Mouse (Mus musculus): Measurements from ENCODE around the gene Spag5. TPM values are rescaled to one million over a fixed set of nuclear protein-coding genes. Genes with fewer than 3 reads are reported as not detected.
A peak's percentile ranks its signal among the peaks of the same experiment; 100 is the strongest.

The Spag5 gene
- polyA plus RNA-seq, 1 experiment: 10.2 TPM

DNA sequence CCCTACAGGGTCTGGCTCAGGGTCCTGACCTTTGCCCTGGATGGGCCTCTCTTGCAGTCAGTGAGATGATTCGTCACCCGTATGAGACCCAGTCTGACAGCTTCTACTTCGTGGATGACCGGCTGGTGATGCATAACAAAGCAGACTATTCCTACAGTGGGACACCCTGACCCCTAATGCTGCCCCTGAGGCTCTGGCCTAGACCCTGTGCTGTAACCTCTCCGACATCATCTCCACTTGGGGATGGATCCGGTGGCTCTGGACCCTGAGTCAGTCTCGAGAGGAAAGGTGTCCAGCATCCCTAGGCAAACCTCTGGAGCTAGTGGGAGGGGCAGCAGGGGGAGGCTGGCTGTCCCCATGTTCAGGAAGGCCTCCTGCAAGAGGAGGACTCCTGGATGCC is 47.1 kb downstream of the Spag5 start:
- 85% methylated on average over 7 of the region's 7 CpGs for WGBS
- TF ChIP-seq POLR2A (IDR thresholded peaks at IDR 0.05; ENCODE audit: low read depth, low read length): no peak
- Histone ChIP-seq H3K36me3 (ENCODE audit: control insufficient read depth, insufficient read depth, low read length) (no peaks in the 10 kb centered on the region), H3K4me3 (ENCODE audit: extremely low read depth, insufficient read depth, insufficient read length) (no peak overlapping the region), H3K27ac (ENCODE audit: insufficient read depth, low read length) (peak overlapping the region; percentile 75), H3K27me3 (ENCODE audit: control insufficient read depth, insufficient read depth, low read length) (no peaks in the 10 kb centered on the region), H3K4me1 (ENCODE audit: control insufficient read depth, insufficient read depth, insufficient read length) (peaks cover 57% of the 10 kb centered on the region)
- DNase-seq (ENCODE audit: low read depth in 1 of 2, low spot score in 2 of 2): no peak

DNA sequence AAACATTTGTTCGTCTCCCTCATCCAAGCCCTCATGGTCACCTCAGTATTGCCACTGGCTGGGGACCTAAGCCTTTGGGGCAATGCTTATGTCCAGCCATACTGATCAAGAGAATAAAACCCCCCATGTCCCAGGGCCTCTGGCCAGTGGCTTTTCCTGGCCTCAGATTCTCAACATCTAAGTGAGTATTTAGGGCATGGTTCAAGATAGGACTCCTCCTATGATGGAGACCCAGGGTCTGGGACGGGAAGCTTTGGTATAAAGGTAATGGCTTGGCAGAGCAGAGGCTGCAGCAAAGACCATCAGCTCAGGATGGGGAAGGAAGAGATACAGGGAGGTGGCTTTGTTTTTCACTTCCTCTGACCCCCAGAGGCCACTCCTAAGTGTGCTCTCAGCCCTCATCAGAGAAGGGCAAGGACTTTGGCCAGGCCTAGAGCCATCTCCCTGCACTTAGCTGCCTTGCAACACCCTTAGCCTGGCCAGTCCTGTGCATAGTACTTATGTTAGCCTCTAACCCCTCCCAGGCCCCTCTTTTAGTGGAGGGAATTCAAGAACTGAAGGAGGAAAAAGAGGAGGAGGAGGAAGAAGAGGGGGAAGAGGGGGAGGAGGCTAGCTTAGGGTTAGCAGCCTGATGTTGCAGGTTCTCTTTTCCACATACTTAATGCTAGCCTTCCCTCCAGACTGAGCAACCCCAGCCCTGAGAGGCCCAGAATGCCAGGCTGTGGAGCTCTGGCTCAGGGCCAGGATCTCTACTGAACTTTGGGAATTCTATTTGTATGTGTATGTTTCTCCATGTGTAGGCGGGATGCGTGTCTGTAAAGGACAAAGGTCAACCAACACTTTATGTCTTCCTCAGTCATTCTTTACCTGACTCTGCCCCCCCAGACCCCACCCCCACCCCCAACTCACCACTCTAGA is 48.4 kb downstream of the Spag5 start:
- Histone ChIP-seq H3K4me1 (ENCODE audit: control insufficient read depth, insufficient read depth, insufficient read length) (peaks cover 49% of the 10 kb centered on the region), H3K4me3 (ENCODE audit: extremely low read depth, insufficient read depth, insufficient read length) (no peak overlapping the region), H3K36me3 (ENCODE audit: control insufficient read depth, insufficient read depth, low read length) (no peaks in the 10 kb centered on the region), H3K27me3 (ENCODE audit: control insufficient read depth, insufficient read depth, low read length) (no peaks in the 10 kb centered on the region), H3K27ac (ENCODE audit: insufficient read depth, low read length) (peak overlapping the region; percentile 75)
- 72% methylated on average over 4 of the region's 4 CpGs for WGBS
- TF ChIP-seq POLR2A (IDR thresholded peaks at IDR 0.05; ENCODE audit: low read depth, low read length) (no peak), CTCF (IDR thresholded peaks at IDR 0.05; ENCODE audit: extremely low read depth, insufficient read depth, insufficient read length, insufficient replicate concordance) (no peak)
- DNase-seq (ENCODE audit: low read depth in 1 of 2, low spot score in 2 of 2): no peak

DNA sequence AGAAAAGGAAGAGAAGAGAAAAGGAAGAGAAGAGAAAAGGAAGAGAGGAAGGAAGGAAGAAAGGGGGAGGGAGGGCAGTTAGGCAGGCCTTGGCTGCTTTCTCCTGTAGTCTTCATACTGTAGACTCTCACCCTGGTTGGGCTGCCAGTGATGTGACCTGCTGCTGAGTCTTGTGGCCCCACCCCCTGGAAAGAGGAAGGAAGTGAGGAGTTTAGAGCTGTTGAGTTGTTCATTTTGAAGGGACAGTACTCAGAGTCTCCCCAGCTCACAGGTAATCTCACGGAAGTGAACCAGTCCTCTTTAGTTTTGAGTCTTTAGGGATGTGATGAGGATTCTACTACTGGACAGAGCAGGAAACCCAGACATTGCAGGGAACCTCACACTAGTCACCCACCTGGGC is 51.8 kb downstream of the Spag5 start:
- Histone ChIP-seq H3K27me3 (ENCODE audit: control insufficient read depth, insufficient read depth, low read length) (no peaks in the 10 kb centered on the region), H3K36me3 (ENCODE audit: control insufficient read depth, insufficient read depth, low read length) (no peaks in the 10 kb centered on the region), H3K4me3 (ENCODE audit: extremely low read depth, insufficient read depth, insufficient read length) (no peak overlapping the region), H3K27ac (ENCODE audit: insufficient read depth, low read length) (peak overlapping the region; percentile 77), H3K4me1 (ENCODE audit: control insufficient read depth, insufficient read depth, insufficient read length) (peaks cover 25% of the 10 kb centered on the region; the same call in 1 of the 2 replicates)
- DNase-seq (ENCODE audit: low read depth in 1 of 2, low spot score in 2 of 2): peak in 1 of 2 experiments; percentile 71
- 20% methylated on average over 1 of the region's 1 CpGs for WGBS
- TF ChIP-seq CTCF (IDR thresholded peaks at IDR 0.05; ENCODE audit: extremely low read depth, insufficient read depth, insufficient read length, insufficient replicate concordance) (no peak), POLR2A (IDR thresholded peaks at IDR 0.05; ENCODE audit: low read depth, low read length) (no peak)

DNA sequence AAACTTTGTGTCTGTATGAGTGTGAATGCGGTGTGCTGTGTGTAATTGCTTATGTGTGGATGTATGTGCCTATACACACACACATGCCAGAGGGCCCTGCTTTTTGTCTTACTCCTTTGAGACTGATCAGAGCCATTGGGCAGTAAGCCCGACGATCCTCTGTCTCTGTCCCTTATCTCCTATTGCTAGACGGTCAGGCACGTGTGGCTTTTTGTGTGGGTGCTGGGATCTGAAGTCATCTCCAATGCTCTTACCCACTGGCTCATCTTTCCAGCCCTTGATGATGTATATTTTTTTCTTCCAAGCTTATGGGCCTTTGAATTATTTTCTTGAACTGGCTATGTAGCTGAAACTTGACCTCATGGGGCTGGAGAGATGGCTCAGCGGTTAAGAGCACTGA is 53.6 kb downstream of the Spag5 start:
- peaks cover 13% of the 10 kb centered on the region; the same call in 1 of the 2 replicates for H3K4me1 ChIP-seq (ENCODE audit: control insufficient read depth, insufficient read depth, insufficient read length)
- H3K4me3 ChIP-seq (ENCODE audit: extremely low read depth, insufficient read depth, insufficient read length): no peak overlapping the region
- no peak for DNase-seq (ENCODE audit: low read depth in 1 of 2, low spot score in 2 of 2)
- H3K36me3 ChIP-seq (ENCODE audit: control insufficient read depth, insufficient read depth, low read length): no peaks in the 10 kb centered on the region
- no peak overlapping the region for H3K27ac ChIP-seq (ENCODE audit: insufficient read depth, low read length)
- no peak for TF ChIP-seq POLR2A (IDR thresholded peaks at IDR 0.05; ENCODE audit: low read depth, low read length)
- no peak for TF ChIP-seq CTCF (IDR thresholded peaks at IDR 0.05; ENCODE audit: extremely low read depth, insufficient read depth, insufficient read length, insufficient replicate concordance)
- H3K27me3 ChIP-seq (ENCODE audit: control insufficient read depth, insufficient read depth, low read length): no peaks in the 10 kb centered on the region
- WGBS: 85% methylated on average over 6 of the region's 6 CpGs

DNA sequence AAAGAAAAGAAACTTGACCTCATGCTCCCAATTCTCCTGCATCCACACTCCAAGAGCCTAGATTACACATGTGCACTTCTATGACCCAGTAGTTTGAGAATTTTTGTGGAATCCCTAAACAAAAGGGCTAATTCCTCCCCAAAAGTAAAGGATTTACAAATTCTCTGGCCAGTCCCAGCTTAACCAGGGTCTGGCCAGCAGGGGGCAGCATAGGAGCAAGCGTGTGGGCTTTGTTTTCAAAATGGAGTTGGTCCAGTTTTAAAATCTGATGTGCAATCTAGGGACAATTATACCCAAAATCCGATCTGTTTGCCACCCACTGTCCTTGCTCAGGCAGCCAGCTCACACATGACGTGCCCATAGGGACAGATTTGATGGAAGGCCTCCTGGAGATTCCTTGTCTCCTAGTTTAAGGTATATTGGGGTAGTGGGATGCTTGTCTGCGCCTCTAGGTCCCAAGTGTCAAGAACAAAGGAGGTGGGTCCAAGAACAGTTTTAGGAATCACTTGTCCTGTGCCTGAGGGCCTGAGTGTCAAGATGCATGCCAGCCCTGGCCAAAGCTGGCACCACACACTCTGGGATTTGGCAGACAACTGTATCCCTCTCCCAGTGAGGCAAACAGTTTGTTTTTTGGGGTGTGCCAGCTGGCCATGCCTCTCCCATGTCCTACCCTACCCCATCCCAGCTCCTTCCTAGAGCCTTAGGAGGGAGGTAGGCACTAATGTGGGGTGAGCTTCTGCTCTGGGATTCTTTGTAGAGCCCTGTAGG is 54.3 kb downstream of the Spag5 start:
- WGBS: 41% methylated on average over 4 of the region's 4 CpGs
- Histone ChIP-seq H3K27me3 (ENCODE audit: control insufficient read depth, insufficient read depth, low read length) (no peaks in the 10 kb centered on the region), H3K4me3 (ENCODE audit: extremely low read depth, insufficient read depth, insufficient read length) (no peak overlapping the region), H3K36me3 (ENCODE audit: control insufficient read depth, insufficient read depth, low read length) (no peaks in the 10 kb centered on the region), H3K4me1 (ENCODE audit: control insufficient read depth, insufficient read depth, insufficient read length) (peaks cover 12% of the 10 kb centered on the region; the same call in 1 of the 2 replicates), H3K27ac (ENCODE audit: insufficient read depth, low read length) (no peak overlapping the region)
- peak; percentile 36 to 67 for DNase-seq (ENCODE audit: low read depth in 1 of 2, low spot score in 2 of 2)
- TF ChIP-seq POLR2A (IDR thresholded peaks at IDR 0.05; ENCODE audit: low read depth, low read length) (no peak), CTCF (IDR thresholded peaks at IDR 0.05; ENCODE audit: extremely low read depth, insufficient read depth, insufficient read length, insufficient replicate concordance) (peak; percentile 79; the same call in 1 of the 2 replicates)

DNA sequence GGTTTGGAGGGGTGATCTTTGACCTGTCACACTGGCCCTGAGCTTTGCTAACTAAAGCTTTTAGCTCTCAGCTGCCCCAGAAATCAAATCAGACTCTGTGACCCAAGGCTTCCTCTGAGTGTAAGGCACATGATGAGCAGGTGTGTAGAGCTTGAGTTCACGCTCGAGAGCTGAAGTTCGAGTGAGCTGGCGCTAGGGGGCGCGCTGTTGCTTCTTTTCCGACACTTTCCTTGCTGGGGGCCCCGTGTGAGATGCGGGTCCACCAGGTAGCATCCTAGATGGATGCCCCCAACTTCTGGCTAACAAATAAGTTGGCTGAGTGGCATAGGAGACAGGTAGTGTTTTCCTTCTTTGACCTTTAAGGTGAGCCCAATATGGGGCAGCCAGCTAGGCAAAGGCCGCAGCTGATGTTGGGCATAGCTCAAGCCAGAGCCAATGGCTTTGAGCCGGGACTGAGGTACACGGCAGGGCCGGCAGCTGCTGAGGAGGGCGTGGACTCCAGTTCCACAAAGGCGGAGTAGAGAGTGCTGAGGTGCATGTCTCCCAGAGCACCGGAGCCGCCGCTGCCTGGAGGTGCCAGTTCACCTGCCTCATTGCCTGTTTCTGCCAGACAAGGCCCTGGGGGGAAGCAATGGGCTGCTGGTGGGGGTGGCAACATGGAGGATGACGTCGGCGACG is 57.1 kb downstream of the Spag5 start:
- no peaks in the 10 kb centered on the region for H3K27me3 ChIP-seq (ENCODE audit: control insufficient read depth, insufficient read depth, low read length)
- DNase-seq (ENCODE audit: low read depth in 1 of 2, low spot score in 2 of 2): no peak
- TF ChIP-seq CTCF (IDR thresholded peaks at IDR 0.05; ENCODE audit: extremely low read depth, insufficient read depth, insufficient read length, insufficient replicate concordance) (peak; percentile 36; the same call in 1 of the 2 replicates), POLR2A (IDR thresholded peaks at IDR 0.05; ENCODE audit: low read depth, low read length) (no peak)
- H3K4me1 ChIP-seq (ENCODE audit: control insufficient read depth, insufficient read depth, insufficient read length): peaks cover 2% of the 10 kb centered on the region; the same call in 1 of the 2 replicates
- H3K36me3 ChIP-seq (ENCODE audit: control insufficient read depth, insufficient read depth, low read length): no peaks in the 10 kb centered on the region
- 51% methylated on average over 22 of the region's 22 CpGs for WGBS
- no peak overlapping the region for H3K4me3 ChIP-seq (ENCODE audit: extremely low read depth, insufficient read depth, insufficient read length)
- H3K27ac ChIP-seq (ENCODE audit: insufficient read depth, low read length): no peak overlapping the region

All from spleen, adult 2 months (tissue).